Mouse (Mus musculus) C2C12 (cell line): ENCODE measurements around the gene Igtp. TPM values are rescaled to one million over a fixed set of nuclear protein-coding genes. Genes with fewer than 3 reads are reported as not detected.
"Not testable (repeated sequence)": the region's sequence is repeated elsewhere in the genome, so short reads cannot be mapped to it uniquely, and the experiment has no call there.

ENCODE experiments used
- H3K27me3 ChIP-seq: one replicate; pipeline ENCODE4 v1.6.1; 2011; ENCODE audit not compliant: control insufficient read depth, insufficient read depth, insufficient read length
- H3K36me3 ChIP-seq: one replicate; pipeline ENCODE4 v1.6.1; 2011; ENCODE audit not compliant: control insufficient read depth, insufficient read depth
- H3K4me3 ChIP-seq: one replicate; pipeline ENCODE4 v1.5.1; 2011; ENCODE audit warnings: mild to moderate bottlenecking, control low read depth; ENCODE audit not compliant: poor library complexity, insufficient read depth, severe bottlenecking
- H3K79me2 ChIP-seq: one replicate; pipeline ENCODE4 v1.6.1; 2011; ENCODE audit not compliant: control insufficient read depth, insufficient read depth
- H3K79me3 ChIP-seq: one replicate; pipeline ENCODE4 v1.6.1; 2011; ENCODE audit warnings: low read depth, control low read depth
- H3ac ChIP-seq: one replicate; pipeline ENCODE3; 2011; ENCODE audit warnings: low read depth; ENCODE audit not compliant: control insufficient read depth, insufficient read length
- CEBPB ChIP-seq: IDR thresholded peaks from one replicate; pipeline ENCODE4 v1.6.1; 2011; ENCODE audit warnings: low read depth, mild to moderate bottlenecking, control low read depth, moderate library complexity
- CTCF ChIP-seq: IDR thresholded peaks from one replicate; pipeline ENCODE4 v1.5.1; 2011; ENCODE audit not compliant: control insufficient read depth, insufficient read depth, insufficient read length
- FOSL1 ChIP-seq: IDR thresholded peaks from one replicate; pipeline ENCODE4 v1.8.0; 2011; ENCODE audit warnings: mild to moderate bottlenecking, low read length; ENCODE audit not compliant: poor library complexity, insufficient read depth, severe bottlenecking
- MAX ChIP-seq: IDR thresholded peaks from one replicate; pipeline ENCODE4 v1.6.1; 2011; ENCODE audit warnings: mild to moderate bottlenecking, control low read depth
- MYOD1 ChIP-seq: IDR thresholded peaks from one replicate; pipeline ENCODE4 v1.6.1; 2011; ENCODE audit warnings: low read depth; ENCODE audit not compliant: control insufficient read depth, insufficient read length
- MYOG ChIP-seq: IDR thresholded peaks from one replicate; pipeline ENCODE4 v1.6.1; 2011; ENCODE audit not compliant: control insufficient read depth, insufficient read length; ENCODE audit errors: extremely low read depth
- USF1 ChIP-seq: IDR thresholded peaks from one replicate; pipeline ENCODE4 v1.6.1; 2011; ENCODE audit warnings: low read depth, mild to moderate bottlenecking, control low read depth, moderate library complexity
- polyA plus RNA-seq: library from polyadenylated mRNA; unstranded; fragments of >200 nt; fragmentation: generic; extraction: Trizol; gene quantifications from one replicate; pipeline ENCODE4 v1.2.1, GENCODE M21; 2012; ENCODE audit warnings: missing spikeins

The Igtp gene
- polyA plus RNA-seq, 1 experiment: 0.12 TPM

- Histone ChIP-seq H3K79me2 (peaks cover 60% of the 10 kb centered on the region), H3ac (peak within 1 kb of the TSS; percentile 84), H3K27me3 (no peaks in the 10 kb centered on the region), H3K79me3 (peaks cover 34% of the 10 kb centered on the region), H3K36me3 (peaks cover 43% of the 10 kb centered on the region), H3K4me3 (peak within 1 kb of the TSS; percentile 89)
- TF ChIP-seq FOSL1: no peak
- TF ChIP-seq MAX: peak; percentile 59
- TF ChIP-seq MYOG: no peak
- TF ChIP-seq CEBPB: peak; percentile 43
- no peak for TF ChIP-seq MYOD1
- TF ChIP-seq CTCF: no peak
- TF ChIP-seq USF1: peak; percentile 23
Observed at GRCm38 (mm10) chr11:58168167-58168915, 31.0 kb upstream of the Igtp start, which contains the start of gene Gemin5. Gemin5 (minus strand) TSS chr11:58168539.

- peaks cover 42% of the 10 kb centered on the region for H3K36me3 ChIP-seq
- H3K79me3 ChIP-seq: peaks cover 34% of the 10 kb centered on the region
- H3K4me3 ChIP-seq: no peak overlapping the region
- TF ChIP-seq MAX: no peak
- no peak for TF ChIP-seq CEBPB
- TF ChIP-seq CTCF: no peak
- no peak for TF ChIP-seq FOSL1
- TF ChIP-seq USF1: no peak
- TF ChIP-seq MYOD1: no peak
- no peak for TF ChIP-seq MYOG
- H3ac ChIP-seq: no peak overlapping the region
- H3K27me3 ChIP-seq: no peaks in the 10 kb centered on the region
- H3K79me2 ChIP-seq: peaks cover 58% of the 10 kb centered on the region
Observed at GRCm38 (mm10) chr11:58169666-58170065, 29.7 kb upstream of the Igtp start.

- no peaks in the 10 kb centered on the region for H3K27me3 ChIP-seq
- H3K79me2 ChIP-seq: peaks cover 39% of the 10 kb centered on the region
- H3K36me3 ChIP-seq: peaks cover 42% of the 10 kb centered on the region
- peak within 1 kb of the TSS; percentile 99 for H3K4me3 ChIP-seq
- TF ChIP-seq USF1 (no peak), CEBPB (no peak), MYOD1 (no peak), MAX (peak; percentile 81), FOSL1 (no peak), MYOG (no peak)
- H3ac ChIP-seq: peak within 1 kb of the TSS; percentile 81
- H3K79me3 ChIP-seq: peaks cover 22% of the 10 kb centered on the region
Observed at GRCm38 (mm10) chr11:58171459-58172091, 27.8 kb upstream of the Igtp start, which contains the start of gene Mrpl22. Mrpl22 (plus strand) TSS chr11:58171661.

- H3ac ChIP-seq: no peak overlapping the region
- H3K79me2 ChIP-seq: no peaks in the 10 kb centered on the region
- peaks cover 54% of the 10 kb centered on the region for H3K36me3 ChIP-seq
- TF ChIP-seq FOSL1 (no peak), MYOD1 (no peak), USF1 (no peak), MYOG (no peak), CTCF (peak; percentile 47), CEBPB (no peak), MAX (no peak)
- H3K79me3 ChIP-seq: no peaks in the 10 kb centered on the region
- no peak overlapping the region for H3K4me3 ChIP-seq
- H3K27me3 ChIP-seq: no peaks in the 10 kb centered on the region
Observed at GRCm38 (mm10) chr11:58179563-58179962, 19.8 kb upstream of the Igtp start.

- H3K79me2 ChIP-seq, H3K4me3 ChIP-seq, H3K27me3 ChIP-seq, H3ac ChIP-seq, H3K79me3 ChIP-seq: not testable (repeated sequence)
- H3K36me3 ChIP-seq: peaks cover 50% of the 10 kb centered on the region
Observed at GRCm38 (mm10) chr11:58179986-58180385, 19.4 kb upstream of the Igtp start.

- TF ChIP-seq MYOD1: no peak
- no peak for TF ChIP-seq MYOG
- TF ChIP-seq CEBPB: no peak
- no peak for TF ChIP-seq MAX
- TF ChIP-seq FOSL1: no peak
- no peak for TF ChIP-seq USF1
- no peak for TF ChIP-seq CTCF
- H3K79me3 ChIP-seq: no peaks in the 10 kb centered on the region
- H3ac ChIP-seq: no peak overlapping the region
- H3K79me2 ChIP-seq: no peaks in the 10 kb centered on the region
- no peaks in the 10 kb centered on the region for H3K27me3 ChIP-seq
- H3K36me3 ChIP-seq: peaks cover 42% of the 10 kb centered on the region
- no peak overlapping the region for H3K4me3 ChIP-seq
Observed at GRCm38 (mm10) chr11:58180756-58181155, 18.6 kb upstream of the Igtp start.
